Mouse (Mus musculus) MEL (cell line): ENCODE measurements around the gene Wdr60. TPM values are rescaled to one million over a fixed set of nuclear protein-coding genes. Genes with fewer than 3 reads are reported as not detected.

ENCODE experiments used
- DNase-seq: peaks from one replicate; pipeline ENCODE4 v3.0.0; 2011; ENCODE audit warnings: low read depth, low spot score
- H3K27ac ChIP-seq: 2 replicates; pipeline ENCODE4 v1.5.1; 2012; ENCODE audit warnings: low read depth, mild to moderate bottlenecking, control low read depth, low read length, moderate library complexity; ENCODE audit not compliant: control insufficient read depth
- H3K27me3 ChIP-seq, 2 experiments: fragments of 150-350 bp in 1 of 2; sonication (generic) in 1 of 2; 2 replicates each; pipeline ENCODE4 v1.6.1; 2012; ENCODE audit warnings: low read length in 2 of 2, mild to moderate bottlenecking in 2 of 2, improper control_type of control experiment in 1 of 2, moderate library complexity in 1 of 2; ENCODE audit not compliant: insufficient read depth in 2 of 2, control insufficient read depth in 1 of 2
- H3K36me3 ChIP-seq, 2 experiments: 2 replicates each; pipeline ENCODE4 v1.6.1; 2012 to 2014; ENCODE audit warnings: low read length in 2 of 2, improper control_type of control experiment in 1 of 2, inconsistent platforms in 1 of 2, mild to moderate bottlenecking in 1 of 2; ENCODE audit not compliant: insufficient read depth in 2 of 2, control insufficient read depth in 1 of 2
- H3K4me1 ChIP-seq, 2 experiments: fragments of 150-350 bp in 1 of 2; sonication (generic) in 1 of 2; 2 replicates each; pipeline ENCODE4 v1.6.1; 2012; ENCODE audit warnings: low read length in 2 of 2, improper control_type of control experiment in 1 of 2, mild to moderate bottlenecking in 1 of 2; ENCODE audit not compliant: insufficient read depth in 2 of 2, control insufficient read depth in 1 of 2
- H3K4me3 ChIP-seq, 2 experiments: fragments of 150-350 bp in 1 of 2; sonication (generic) in 1 of 2; 2 replicates each; pipeline ENCODE4 v1.5.1; 2012; ENCODE audit warnings: low read depth in 2 of 2, low read length in 2 of 2, mild to moderate bottlenecking in 2 of 2, moderate library complexity in 2 of 2, control low read depth in 1 of 2, improper control_type of control experiment in 1 of 2; ENCODE audit not compliant: control insufficient read depth in 1 of 2, insufficient read depth in 1 of 2
- H3K79me2 ChIP-seq: 2 replicates; pipeline ENCODE4 v1.6.1; 2012; ENCODE audit warnings: mild to moderate bottlenecking, low read length, moderate library complexity; ENCODE audit not compliant: control insufficient read depth, poor library complexity, insufficient read depth
- H3K9ac ChIP-seq: 2 replicates; pipeline ENCODE4 v1.6.1; 2012; ENCODE audit warnings: low read depth, mild to moderate bottlenecking, control low read depth, low read length, moderate library complexity; ENCODE audit not compliant: control insufficient read depth, poor library complexity, severe bottlenecking
- H3K9me3 ChIP-seq: fragments of 150-350 bp; sonication (generic); replicated peaks from 2 replicates; pipeline ENCODE4 v1.6.1; 2012; ENCODE audit warnings: mild to moderate bottlenecking, low read length, improper control_type of control experiment, moderate library complexity; ENCODE audit not compliant: insufficient read depth
- BHLHE40 ChIP-seq: IDR thresholded peaks from 2 replicates; pipeline ENCODE4 v1.6.1; 2012; ENCODE audit warnings: low read depth, mild to moderate bottlenecking, inconsistent platforms, low read length, improper control_type of control experiment, borderline replicate concordance
- CHD1 ChIP-seq: IDR thresholded peaks from 2 replicates; pipeline ENCODE4 v1.6.1; 2012; ENCODE audit warnings: low read depth, mild to moderate bottlenecking, inconsistent platforms, low read length, improper control_type of control experiment
- E2F4 ChIP-seq: IDR thresholded peaks from 2 replicates; pipeline ENCODE4 v1.6.1; 2011; ENCODE audit warnings: low read depth, low read length, improper control_type of control experiment, borderline replicate concordance
- EP300 ChIP-seq, 2 experiments: IDR thresholded peaks; 2 replicates each; pipeline ENCODE4 v1.6.1; 2011; ENCODE audit warnings: improper control_type of control experiment in 2 of 2, low read length in 2 of 2, low read depth in 1 of 2, mild to moderate bottlenecking in 1 of 2
- ETS1 ChIP-seq: IDR thresholded peaks from 2 replicates; pipeline ENCODE4 v1.6.1; 2012; ENCODE audit warnings: low read depth, mild to moderate bottlenecking, inconsistent platforms, low read length, improper control_type of control experiment, moderate library complexity
- GABPA ChIP-seq: IDR thresholded peaks from 2 replicates; pipeline ENCODE4 v1.6.1; 2012; ENCODE audit warnings: low read depth, mild to moderate bottlenecking, inconsistent platforms, low read length, improper control_type of control experiment, moderate library complexity
- GATA1 ChIP-seq: IDR thresholded peaks from 2 replicates; pipeline ENCODE4 v1.6.1; 2011; ENCODE audit warnings: low read depth, low read length, improper control_type of control experiment
- MAFK ChIP-seq: IDR thresholded peaks from 2 replicates; pipeline ENCODE4 v1.6.1; 2011; ENCODE audit warnings: low read depth, mild to moderate bottlenecking, low read length, improper control_type of control experiment, borderline replicate concordance
- MAZ ChIP-seq: IDR thresholded peaks from 2 replicates; pipeline ENCODE4 v1.6.1; 2012; ENCODE audit warnings: low read depth, mild to moderate bottlenecking, inconsistent platforms, low read length, improper control_type of control experiment
- MYC ChIP-seq: IDR thresholded peaks from 2 replicates; pipeline ENCODE4 v1.6.1; 2011; ENCODE audit warnings: low read depth, mild to moderate bottlenecking, low read length, improper control_type of control experiment, moderate library complexity
- POLR2A ChIP-seq, 2 experiments: IDR thresholded peaks; 2 replicates each; pipeline ENCODE4 v1.6.1; 2011 to 2012; ENCODE audit warnings: low read length in 2 of 2, mild to moderate bottlenecking in 2 of 2, control low read depth in 1 of 2, improper control_type of control experiment in 1 of 2, low read depth in 1 of 2, moderate library complexity in 1 of 2; ENCODE audit not compliant: control insufficient read depth in 1 of 2, insufficient read depth in 1 of 2, poor library complexity in 1 of 2
- POLR2AphosphoS2 ChIP-seq: IDR thresholded peaks from 2 replicates; pipeline ENCODE4 v1.6.1; 2011; ENCODE audit warnings: low read length, improper control_type of control experiment
- RAD21 ChIP-seq: IDR thresholded peaks from 2 replicates; pipeline ENCODE4 v1.6.1; 2011; ENCODE audit warnings: mild to moderate bottlenecking, low read depth, low read length, improper control_type of control experiment
- SIN3A ChIP-seq: IDR thresholded peaks from 2 replicates; pipeline ENCODE4 v1.6.1; 2012; ENCODE audit warnings: low read length, improper control_type of control experiment, inconsistent platforms
- SMC3 ChIP-seq: IDR thresholded peaks from 2 replicates; pipeline ENCODE4 v1.6.1; 2011; ENCODE audit warnings: low read depth, low read length, improper control_type of control experiment
- TAL1 ChIP-seq: IDR thresholded peaks from 2 replicates; pipeline ENCODE4 v1.6.1; 2012; ENCODE audit warnings: mild to moderate bottlenecking, inconsistent platforms, low read length, moderate library complexity, mixed read lengths
- TBP ChIP-seq: IDR thresholded peaks from 2 replicates; pipeline ENCODE4 v1.8.0; 2011; ENCODE audit warnings: low read depth, low read length, improper control_type of control experiment
- TCF12 ChIP-seq: IDR thresholded peaks from 2 replicates; pipeline ENCODE4 v1.6.1; 2014; ENCODE audit warnings: low read depth, mild to moderate bottlenecking, inconsistent platforms, low read length, improper control_type of control experiment, moderate library complexity
- USF1 ChIP-seq: IDR thresholded peaks from 2 replicates; pipeline ENCODE4 v1.6.1; 2014; ENCODE audit warnings: low read depth, mild to moderate bottlenecking, inconsistent platforms, low read length, improper control_type of control experiment, moderate library complexity
- USF2 ChIP-seq, 2 experiments: IDR thresholded peaks; 2 replicates each; pipeline ENCODE4 v1.6.1; 2011 to 2012; ENCODE audit warnings: improper control_type of control experiment in 2 of 2, low read length in 2 of 2, borderline replicate concordance in 1 of 2, inconsistent platforms in 1 of 2, low read depth in 1 of 2, mild to moderate bottlenecking in 1 of 2; ENCODE audit not compliant: insufficient read depth in 1 of 2
- ZKSCAN1 ChIP-seq: IDR thresholded peaks from 2 replicates; pipeline ENCODE4 v1.6.1; 2012; ENCODE audit warnings: low read depth, mild to moderate bottlenecking, inconsistent platforms, low read length, improper control_type of control experiment, moderate library complexity
- ZMIZ1 ChIP-seq: IDR thresholded peaks from 2 replicates; pipeline ENCODE4 v1.6.1; 2012; ENCODE audit warnings: low read depth, mild to moderate bottlenecking, inconsistent platforms, low read length, improper control_type of control experiment, moderate library complexity
- ZNF384 ChIP-seq: IDR thresholded peaks from 2 replicates; pipeline ENCODE4 v1.6.1; 2012; ENCODE audit warnings: low read depth, mild to moderate bottlenecking, inconsistent platforms, low read length, improper control_type of control experiment
- polyA plus RNA-seq, 2 experiments: library from polyadenylated mRNA; stranded (reverse) in 1 of 2; unstranded in 1 of 2; fragments of >175 nt in 1 of 2; fragments of >200 nt in 1 of 2; gene quantifications; 2 replicates each; pipeline versions ENCODE4 v1.2.1 to v1.2.4; 2012; ENCODE audit warnings: low replicate concordance in 2 of 2, low read depth in 1 of 2; ENCODE audit not compliant: insufficient read length in 2 of 2, insufficient read depth in 1 of 2, missing spikeins in 1 of 2
- total RNA-seq: library from RNA; depleted of rRNA; stranded (reverse); fragments of 300-350 nt; gene quantifications from 2 replicates; pipeline ENCODE4 v1.2.3, GENCODE M21; 2012

The Wdr60 gene
- total and polyA plus RNA-seq, 3 experiments, result 19.8 to 21.0 TPM; not detected in 1

DNA sequence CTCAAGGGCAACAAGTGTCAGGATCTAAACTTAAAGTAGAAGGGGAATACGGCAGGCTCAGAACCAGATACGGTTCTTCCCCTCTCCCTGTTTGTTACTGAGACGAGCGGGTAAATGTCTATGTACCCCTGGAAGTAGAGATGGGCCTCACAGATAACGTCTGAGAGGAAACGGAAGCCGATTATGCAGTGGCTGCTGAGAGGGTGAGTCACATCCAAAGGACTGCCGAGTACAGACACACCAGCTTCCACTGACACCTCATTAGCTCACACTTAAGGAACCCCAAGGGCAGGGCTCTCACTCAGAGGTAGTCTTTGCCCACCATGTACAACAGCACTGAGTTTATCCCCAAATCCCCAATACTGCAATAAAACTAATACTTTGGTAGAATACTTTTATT, 8.2 kb downstream of the Wdr60 start:
- TF ChIP-seq MYC (no peak), ETS1 (peak; percentile 47; the same call in 1 of the 2 replicates), EP300 (IDR thresholded peaks at IDR 0.05; ENCODE audit: low read depth in 1 of 2, low read length in 2 of 2) (peak; percentile 55 to 67; a peak in 3 of 4 replicates), MAZ (no peak), ZNF384 (no peak), GATA1 (peak; percentile 99), POLR2AphosphoS2 (no peak), ZMIZ1 (no peak), TBP (0 out of 2 replicates have a peak, but pooled peaks have one; percentile 15)
- no peak overlapping the region for H3K4me3 ChIP-seq

DNA sequence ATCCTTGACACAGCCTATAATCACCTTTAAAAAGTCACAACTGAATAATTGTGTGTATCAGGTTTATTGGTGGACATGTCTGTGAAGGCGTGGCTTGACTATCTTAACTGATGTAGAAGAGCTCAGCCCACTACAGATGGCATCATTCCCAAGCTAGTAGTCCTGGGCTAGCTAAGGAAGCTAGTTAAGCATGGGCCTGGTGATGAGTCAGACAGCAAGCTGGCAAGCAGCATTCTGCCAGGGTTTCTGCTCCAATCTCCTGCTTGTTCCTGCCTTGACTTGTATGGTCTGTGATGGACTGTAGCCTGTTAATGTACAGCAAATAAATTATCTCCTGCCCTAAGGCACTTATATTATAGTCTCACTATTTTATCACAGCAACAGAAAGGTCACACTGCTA, 18.2 kb downstream of the Wdr60 start:
- no peaks in the 10 kb centered on the region for H3K79me2 ChIP-seq
- no peaks in the 10 kb centered on the region; a peak in 1 of 4 replicates for H3K4me1 ChIP-seq
- TF ChIP-seq MAFK (no peak), GATA1 (0 out of 2 replicates have a peak, but pooled peaks have one; percentile 14)
- TF ChIP-seq, all 39 proteins: peak for 1
- Histone ChIP-seq H3K4me3 (no peak overlapping the region), H3K27ac (no peak overlapping the region), H3K27me3 (no peaks in the 10 kb centered on the region), H3K9ac (no peak overlapping the region), H3K36me3 (peaks cover 3 to 7% of the 10 kb centered on the region in 2 experiments), H3K9me3 (no peaks in the 10 kb centered on the region)
- DNase-seq, result no peak

More for the DNA sequence above, 8.2 kb downstream of the Wdr60 start:
- peak; percentile 83 for DNase-seq
- Histone ChIP-seq H3K27me3 (no peaks in the 10 kb centered on the region), H3K4me1 (peaks cover 9 to 10% of the 10 kb centered on the region in 2 experiments), H3K79me2 (peaks cover 7% of the 10 kb centered on the region; the same call in 1 of the 2 replicates), H3K9ac (no peak overlapping the region), H3K27ac (peak overlapping the region; percentile 49), H3K9me3 (no peaks in the 10 kb centered on the region), H3K36me3 (peaks cover 8 to 15% of the 10 kb centered on the region in 2 experiments)

DNA sequence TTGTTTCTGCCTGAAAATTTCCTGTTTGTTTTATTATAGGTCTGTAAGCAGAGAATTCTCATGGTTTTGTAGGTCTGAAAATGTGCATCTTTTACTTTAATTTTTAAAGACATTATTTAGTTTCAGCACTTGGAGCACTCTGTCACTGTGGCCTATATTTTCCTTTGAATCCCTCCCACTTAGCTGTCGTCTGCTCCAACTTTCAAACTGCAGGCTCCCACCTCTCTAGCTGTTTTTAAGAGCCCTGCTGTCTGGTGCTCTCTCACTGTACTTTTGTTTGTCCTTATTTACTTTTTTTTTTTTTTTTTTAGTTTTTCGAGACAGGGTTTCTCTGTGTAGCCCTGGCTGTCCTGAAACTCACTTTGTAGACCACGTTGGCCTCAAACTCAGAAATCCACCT, 24.0 kb downstream of the Wdr60 start:
- H3K9ac ChIP-seq, result no peak overlapping the region
- DNase-seq, result no peak
- no peak overlapping the region for H3K27ac ChIP-seq
- no peaks in the 10 kb centered on the region for H3K27me3 ChIP-seq
- no peaks in the 10 kb centered on the region for H3K79me2 ChIP-seq
- H3K4me1 ChIP-seq, result no peaks in the 10 kb centered on the region
- H3K36me3 ChIP-seq, result peaks cover 0 to 3% of the 10 kb centered on the region in 2 experiments; a peak in 2 of 4 replicates
- TF ChIP-seq TCF12, result no peak
- TF ChIP-seq ZKSCAN1, result no peak
- TF ChIP-seq GABPA, result no peak
- no peak for TF ChIP-seq SIN3A
- no peak for TF ChIP-seq POLR2A (IDR thresholded peaks at IDR 0.05; ENCODE audit: control insufficient read depth in 1 of 2, insufficient read depth in 1 of 2, low read depth in 1 of 2, low read length in 2 of 2, poor library complexity in 1 of 2)
- no peak for TF ChIP-seq BHLHE40
- no peak for TF ChIP-seq MAFK
- no peak for TF ChIP-seq USF2 (IDR thresholded peaks at IDR 0.05; ENCODE audit: borderline replicate concordance in 1 of 2, insufficient read depth in 1 of 2, low read depth in 1 of 2, low read length in 2 of 2)
- no peak for TF ChIP-seq RAD21
- no peak for TF ChIP-seq USF1
- no peak for TF ChIP-seq SMC3
- TF ChIP-seq TAL1, result no peak
- TF ChIP-seq E2F4, result no peak
- no peak for TF ChIP-seq CHD1
- no peak overlapping the region for H3K4me3 ChIP-seq
- H3K9me3 ChIP-seq, result no peaks in the 10 kb centered on the region
